Mouse (Mus musculus): Measurements from ENCODE around the gene Ache. TPM values are rescaled to one million over a fixed set of nuclear protein-coding genes. Genes with fewer than 3 reads are reported as not detected.
"Not testable (repeated sequence)": the region's sequence is repeated elsewhere in the genome, so short reads cannot be mapped to it uniquely, and the experiment has no call there.

Ache gene
- 3.0 and 3.1 TPM in 2 replicates for polyA plus RNA-seq (2015; fragmentation: Nextera tagmentation; extraction: Ambion mirVana)

- Histone ChIP-seq H3K4me3 (ENCODE audit: low read length) (peak within 1 kb of the TSS; percentile 45), H3K9me3 (ENCODE audit: low read length) (no peaks in the 10 kb centered on the region), H3K27ac (ENCODE audit: low read length) (no peak within 1 kb of the TSS), H3K9ac (replicated peaks; ENCODE audit: low read length) (peak within 1 kb of the TSS; percentile 31), H3K4me1 (ENCODE audit: insufficient read depth, low read length) (peaks cover 28% of the 10 kb centered on the region), H3K36me3 (ENCODE audit: insufficient read depth, low read length) (no peaks in the 10 kb centered on the region), H3K4me2 (replicated peaks; ENCODE audit: low read depth, low read length) (peak within 1 kb of the TSS; percentile 75), H3K27me3 (ENCODE audit: insufficient read depth, low read length) (peaks cover 46% of the 10 kb centered on the region)
- ATAC-seq (ENCODE audit: low FRiP score, low TSS enrichment): peak; percentile 32
- 1% methylated on average over 40 of the region's 40 CpGs for WGBS
These were observed at the start of gene Ache for GRCm38 (mm10) chr5:137287032-137287952. Gene Ache, plus strand, starts transcription at chr5:137287519.

- H3K27ac ChIP-seq (ENCODE audit: low read length): no peak overlapping the region
- ATAC-seq (ENCODE audit: low FRiP score, low TSS enrichment): no peak
- no peak overlapping the region for H3K4me3 ChIP-seq (ENCODE audit: low read length)
- no peaks in the 10 kb centered on the region for H3K27me3 ChIP-seq (ENCODE audit: insufficient read depth, low read length)
- WGBS: 69% methylated on average over 14 of the region's 14 CpGs
- peaks cover 7% of the 10 kb centered on the region for H3K4me1 ChIP-seq (ENCODE audit: insufficient read depth, low read length)
- no peak overlapping the region for H3K9ac ChIP-seq (replicated peaks; ENCODE audit: low read length)
- no peaks in the 10 kb centered on the region for H3K9me3 ChIP-seq (ENCODE audit: low read length)
- no peaks in the 10 kb centered on the region for H3K36me3 ChIP-seq (ENCODE audit: insufficient read depth, low read length)
- H3K4me2 ChIP-seq (replicated peaks; ENCODE audit: low read depth, low read length): no peak overlapping the region
These were observed 23.2 kb upstream of the Ache start for GRCm38 (mm10) chr5:137263897-137264720.

- no peak overlapping the region for H3K4me3 ChIP-seq (ENCODE audit: low read length)
- WGBS: 86% methylated on average over 11 of the region's 11 CpGs
These were observed 22.5 kb upstream of the Ache start for GRCm38 (mm10) chr5:137264787-137265186.

DNA sequence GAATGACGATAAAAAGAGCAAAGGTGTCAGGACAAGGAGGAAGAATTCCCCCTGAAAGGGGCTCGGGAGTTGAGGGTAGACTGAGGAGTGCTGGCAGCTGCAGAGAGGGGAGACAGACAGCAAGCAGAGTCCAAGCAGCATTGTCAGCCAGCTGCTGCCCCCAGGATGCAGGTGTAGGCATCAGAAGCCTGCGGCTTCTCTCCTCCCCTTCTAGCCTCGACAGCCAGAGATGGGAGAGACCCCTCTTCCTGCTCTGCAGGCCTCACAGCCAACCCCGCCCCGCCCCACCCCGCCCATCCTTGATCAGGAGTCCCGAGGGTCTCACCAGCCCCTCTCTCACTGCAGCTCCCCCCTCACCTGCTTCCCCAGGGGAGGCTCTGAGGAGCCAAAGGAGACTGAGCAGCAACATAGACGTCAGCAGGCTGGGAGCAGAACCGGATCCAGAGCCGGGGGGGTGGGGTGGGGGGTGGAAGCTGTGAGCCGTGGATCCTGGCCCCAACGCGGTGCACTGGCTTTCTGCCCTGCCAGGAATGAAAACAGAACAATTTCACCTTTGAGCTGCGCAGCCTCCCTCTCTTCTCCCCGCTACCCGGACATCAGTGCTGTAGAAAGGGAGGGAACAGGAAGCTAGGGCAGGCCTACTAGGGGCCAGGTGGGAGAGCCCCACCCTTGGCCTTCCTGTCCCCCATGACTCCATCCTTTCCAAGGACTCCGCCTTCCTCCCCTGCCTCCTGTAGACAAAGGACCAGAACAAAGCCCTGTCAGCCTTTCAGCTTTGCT, 19.0 kb upstream of the Ache start:
- ATAC-seq (ENCODE audit: low FRiP score, low TSS enrichment): 0 out of 2 replicates have a peak, but pooled peaks have one; percentile 39
- Histone ChIP-seq H3K27me3 (ENCODE audit: insufficient read depth, low read length) (no peaks in the 10 kb centered on the region), H3K4me1 (ENCODE audit: insufficient read depth, low read length) (peaks cover 7% of the 10 kb centered on the region), H3K4me2 (replicated peaks; ENCODE audit: low read depth, low read length) (peak overlapping the region; percentile 47), H3K27ac (ENCODE audit: low read length) (no peak overlapping the region), H3K4me3 (ENCODE audit: low read length) (peak overlapping the region; percentile 26), H3K9ac (replicated peaks; ENCODE audit: low read length) (0 out of 2 replicates have a peak overlapping the region, but pooled peaks have one; percentile 31), H3K9me3 (ENCODE audit: low read length) (peaks cover 4% of the 10 kb centered on the region; the same call in 1 of the 2 replicates), H3K36me3 (ENCODE audit: insufficient read depth, low read length) (no peaks in the 10 kb centered on the region)
- WGBS: 23% methylated on average over 16 of the region's 18 CpGs

More at GRCm38 (mm10) chr5:137264787-137265186, 22.5 kb upstream of the Ache start:
- no peak for ATAC-seq (ENCODE audit: low FRiP score, low TSS enrichment)
- H3K9ac ChIP-seq (replicated peaks; ENCODE audit: low read length): no peak overlapping the region
- H3K27me3 ChIP-seq (ENCODE audit: insufficient read depth, low read length): no peaks in the 10 kb centered on the region
- H3K36me3 ChIP-seq (ENCODE audit: insufficient read depth, low read length): no peaks in the 10 kb centered on the region
- no peak overlapping the region for H3K4me2 ChIP-seq (replicated peaks; ENCODE audit: low read depth, low read length)
- peaks cover 7% of the 10 kb centered on the region for H3K4me1 ChIP-seq (ENCODE audit: insufficient read depth, low read length)
- H3K9me3 ChIP-seq (ENCODE audit: low read length): no peaks in the 10 kb centered on the region
- no peak overlapping the region for H3K27ac ChIP-seq (ENCODE audit: low read length)

GRCm38 (mm10) chr5:137277360-137278342, 9.7 kb upstream of the Ache start:
- 29% methylated on average over 18 of the region's 18 CpGs for WGBS

GRCm38 (mm10) chr5:137284411-137284810, 2.9 kb upstream of the Ache start:
- not testable (repeated sequence) for H3K4me3 ChIP-seq (ENCODE audit: low read length); H3K4me2 ChIP-seq (replicated peaks; ENCODE audit: low read depth, low read length); ATAC-seq (ENCODE audit: low FRiP score, low TSS enrichment); H3K36me3 ChIP-seq (ENCODE audit: insufficient read depth, low read length); H3K9ac ChIP-seq (replicated peaks; ENCODE audit: low read length); H3K27ac ChIP-seq (ENCODE audit: low read length); H3K9me3 ChIP-seq (ENCODE audit: low read length)
- Histone ChIP-seq H3K27me3 (ENCODE audit: insufficient read depth, low read length) (peaks cover 26% of the 10 kb centered on the region), H3K4me1 (ENCODE audit: insufficient read depth, low read length) (peaks cover 28% of the 10 kb centered on the region)
- 84% methylated on average over 5 of the region's 6 CpGs for WGBS

More at GRCm38 (mm10) chr5:137277360-137278342, 9.7 kb upstream of the Ache start:
- H3K36me3 ChIP-seq (ENCODE audit: insufficient read depth, low read length): no peaks in the 10 kb centered on the region
- H3K4me3 ChIP-seq (ENCODE audit: low read length): no peak overlapping the region
- 0 out of 2 replicates have a peak, but pooled peaks cover 4% of the 10 kb centered on the region for H3K4me1 ChIP-seq (ENCODE audit: insufficient read depth, low read length)
- H3K27me3 ChIP-seq (ENCODE audit: insufficient read depth, low read length): 0 out of 2 replicates have a peak, but pooled peaks cover 3% of the 10 kb centered on the region
- no peak overlapping the region for H3K27ac ChIP-seq (ENCODE audit: low read length)
- H3K4me2 ChIP-seq (replicated peaks; ENCODE audit: low read depth, low read length): 0 out of 2 replicates have a peak overlapping the region, but pooled peaks have one; percentile 1
- H3K9ac ChIP-seq (replicated peaks; ENCODE audit: low read length): no peak overlapping the region
- peaks cover 4% of the 10 kb centered on the region; the same call in 1 of the 2 replicates for H3K9me3 ChIP-seq (ENCODE audit: low read length)
- ATAC-seq (ENCODE audit: low FRiP score, low TSS enrichment): 0 out of 2 replicates have a peak, but pooled peaks have one; percentile 61

DNA sequence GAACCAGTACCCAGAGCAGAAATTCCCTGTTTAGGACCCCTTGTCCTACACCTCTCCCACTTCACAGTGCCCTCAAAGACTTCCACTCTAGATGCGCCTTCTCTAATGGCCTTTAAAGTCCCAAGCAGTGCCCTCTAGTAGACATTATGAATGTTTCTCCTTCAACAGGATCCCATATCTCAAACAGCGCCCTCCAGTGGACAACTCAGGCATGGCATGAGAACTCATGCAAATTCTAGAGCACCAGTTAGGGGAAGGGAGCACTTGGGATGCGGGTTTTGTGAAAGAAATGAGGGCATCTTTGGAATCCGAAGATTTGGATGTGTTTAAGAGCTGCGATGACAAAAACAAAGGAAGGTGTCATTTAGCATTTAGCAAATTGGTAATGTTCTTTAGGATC, 2.3 kb upstream of the Ache start:
- no peak overlapping the region for H3K4me3 ChIP-seq (ENCODE audit: low read length)
- H3K36me3 ChIP-seq (ENCODE audit: insufficient read depth, low read length): no peaks in the 10 kb centered on the region
- H3K9ac ChIP-seq (replicated peaks; ENCODE audit: low read length): no peak overlapping the region
- H3K9me3 ChIP-seq (ENCODE audit: low read length): no peaks in the 10 kb centered on the region
- no peak for ATAC-seq (ENCODE audit: low FRiP score, low TSS enrichment)
- peaks cover 32% of the 10 kb centered on the region for H3K27me3 ChIP-seq (ENCODE audit: insufficient read depth, low read length)
- H3K27ac ChIP-seq (ENCODE audit: low read length): no peak overlapping the region
- no peak overlapping the region for H3K4me2 ChIP-seq (replicated peaks; ENCODE audit: low read depth, low read length)
- H3K4me1 ChIP-seq (ENCODE audit: insufficient read depth, low read length): peaks cover 28% of the 10 kb centered on the region
- 63% methylated on average over 5 of the region's 5 CpGs for WGBS

DNA sequence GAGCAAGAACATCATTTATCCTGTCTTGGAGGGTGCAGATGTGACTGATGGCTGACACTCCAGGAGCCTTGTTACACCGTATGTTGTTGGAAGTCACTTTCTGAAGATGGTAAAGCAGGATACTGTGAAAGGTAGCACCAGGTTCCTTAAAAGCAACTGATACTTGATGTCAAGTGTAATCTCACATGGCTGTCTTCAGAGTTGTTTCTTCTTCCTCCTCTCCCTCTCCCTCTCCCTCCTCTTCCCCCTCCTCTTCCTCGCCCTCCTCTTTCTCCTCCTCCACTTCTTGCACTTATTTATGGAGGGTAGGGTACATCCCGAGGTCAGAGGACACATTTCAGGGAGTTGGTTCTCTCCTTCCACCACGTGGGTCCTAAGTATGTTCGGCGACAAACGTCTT, 1.3 kb upstream of the Ache start:
- ATAC-seq (ENCODE audit: low FRiP score, low TSS enrichment): no peak
- Histone ChIP-seq H3K4me1 (ENCODE audit: insufficient read depth, low read length) (peaks cover 28% of the 10 kb centered on the region), H3K9ac (replicated peaks; ENCODE audit: low read length) (no peak overlapping the region), H3K4me2 (replicated peaks; ENCODE audit: low read depth, low read length) (no peak overlapping the region), H3K4me3 (ENCODE audit: low read length) (no peak overlapping the region), H3K36me3 (ENCODE audit: insufficient read depth, low read length) (no peaks in the 10 kb centered on the region), H3K27ac (ENCODE audit: low read length) (no peak overlapping the region), H3K9me3 (ENCODE audit: low read length) (no peaks in the 10 kb centered on the region), H3K27me3 (ENCODE audit: insufficient read depth, low read length) (peaks cover 39% of the 10 kb centered on the region)
- WGBS: 21% methylated on average over 7 of the region's 7 CpGs

Data from kidney, embryonic 16.5 days (tissue).